Mouse (Mus musculus): ENCODE results near the gene Snx33. TPM values are rescaled to one million over a fixed set of nuclear protein-coding genes. Genes with fewer than 3 reads are reported as not detected.
A peak's percentile ranks its signal among the peaks of the same experiment; 100 is the strongest.
"Not testable (repeated sequence)": the region's sequence is repeated elsewhere in the genome, so short reads cannot be mapped to it uniquely, and the experiment has no call there.

Snx33 gene
- polyA plus RNA-seq, 1 experiment from 2014 or later: 1.8 TPM

DNA sequence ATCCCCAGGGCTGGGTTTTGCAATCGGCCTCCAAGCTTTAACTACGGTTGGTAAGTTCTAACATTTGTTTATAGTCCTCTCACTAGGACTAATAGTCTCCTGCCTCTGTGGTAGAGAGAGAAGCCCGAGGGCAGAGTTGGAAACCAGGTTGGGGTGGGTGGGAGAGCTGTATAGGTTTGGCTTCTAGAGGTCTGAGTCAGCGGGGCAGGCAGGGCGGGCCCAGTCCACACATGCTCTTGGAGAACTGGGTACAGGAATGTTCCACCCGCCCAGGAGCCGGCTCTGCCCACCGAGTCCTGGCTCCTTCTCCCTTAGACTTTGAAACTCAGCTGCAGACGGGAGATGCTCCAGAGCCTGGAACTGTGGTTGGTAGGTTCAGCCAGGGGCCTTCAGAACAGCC is 14.2 kb downstream of the Snx33 start:
- no peaks in the 10 kb centered on the region for H3K9me3 ChIP-seq (ENCODE audit: low read length)
- no peak overlapping the region for H3K9ac ChIP-seq (replicated peaks)
- H3K27me3 ChIP-seq (ENCODE audit: insufficient read depth, low read length): no peaks in the 10 kb centered on the region
- H3K4me1 ChIP-seq (ENCODE audit: insufficient read depth): peaks cover 6% of the 10 kb centered on the region
- ATAC-seq (no peak), DNase-seq (no peak)
- H3K36me3 ChIP-seq (replicated peaks; ENCODE audit: insufficient read depth, low read length): peaks cover 9% of the 10 kb centered on the region
- TF ChIP-seq EP300 (IDR thresholded peaks at IDR 0.05; ENCODE audit: low read depth) (no peak), CTCF (IDR thresholded peaks at IDR 0.05; ENCODE audit: low read depth) (no peak)
- H3K4me2 ChIP-seq (ENCODE audit: low read depth, low read length): no peak overlapping the region
- no peak overlapping the region for H3K4me3 ChIP-seq (ENCODE audit: low read depth, low read length)
- WGBS (ENCODE audit: insufficient replicate concordance): 82% methylated on average over 9 of the region's 9 CpGs
- H3K27ac ChIP-seq (ENCODE audit: low read depth): no peak overlapping the region

DNA sequence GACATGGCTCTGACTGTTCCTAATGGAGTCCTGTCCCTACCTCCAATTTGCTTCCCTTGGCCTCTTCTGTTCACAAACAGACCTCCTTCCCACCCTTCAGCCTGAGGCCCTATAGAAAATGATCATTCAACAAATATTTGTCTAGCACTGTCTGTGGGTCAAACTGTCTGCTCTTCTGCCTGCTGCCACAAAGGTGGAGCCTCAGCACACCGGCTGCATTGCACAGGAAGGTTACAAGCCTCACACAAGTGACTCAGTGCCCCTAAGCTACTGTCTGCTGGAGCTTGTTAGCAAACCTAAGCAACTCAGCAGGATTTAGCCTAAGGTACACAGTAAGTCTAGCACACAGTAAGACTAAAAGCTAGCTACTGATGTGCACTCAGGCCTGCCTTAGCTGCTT is 17.2 kb downstream of the Snx33 start:
- peaks cover 5% of the 10 kb centered on the region for H3K36me3 ChIP-seq (replicated peaks; ENCODE audit: insufficient read depth, low read length)
- no peak overlapping the region for H3K4me2 ChIP-seq (ENCODE audit: low read depth, low read length)
- no peak for TF ChIP-seq CTCF (IDR thresholded peaks at IDR 0.05; ENCODE audit: low read depth)
- TF ChIP-seq EP300 (IDR thresholded peaks at IDR 0.05; ENCODE audit: low read depth): no peak
- 16% methylated on average over 1 of the region's 1 CpGs for WGBS (ENCODE audit: insufficient replicate concordance)
- ATAC-seq: peak; percentile 67
- no peak overlapping the region for H3K27ac ChIP-seq (ENCODE audit: low read depth)
- no peak for DNase-seq
- no peak overlapping the region for H3K9ac ChIP-seq (replicated peaks)
- no peaks in the 10 kb centered on the region for H3K9me3 ChIP-seq (ENCODE audit: low read length)
- H3K27me3 ChIP-seq (ENCODE audit: insufficient read depth, low read length): no peaks in the 10 kb centered on the region
- peaks cover 6% of the 10 kb centered on the region for H3K4me1 ChIP-seq (ENCODE audit: insufficient read depth)
- no peak overlapping the region for H3K4me3 ChIP-seq (ENCODE audit: low read depth, low read length)

DNA sequence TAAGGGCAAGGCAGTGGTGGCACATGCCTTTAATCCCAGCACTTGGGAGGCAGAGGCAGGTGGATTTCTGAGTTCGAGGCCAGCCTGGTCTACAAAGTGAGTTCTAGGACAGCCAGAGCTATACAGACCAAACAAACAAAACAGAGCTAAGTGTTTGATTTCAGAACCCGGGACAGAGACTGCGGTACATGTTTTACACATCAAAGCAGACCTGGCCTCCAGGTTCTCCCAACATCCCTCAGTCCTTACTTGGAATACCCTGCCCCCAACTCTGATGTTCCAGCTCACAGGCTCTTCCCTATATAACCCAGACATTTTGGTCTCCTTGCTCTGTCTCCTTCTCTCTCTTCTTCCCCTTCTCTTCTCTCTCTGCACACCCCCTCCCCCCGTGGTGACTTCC is 18.2 kb downstream of the Snx33 start:
- H3K27ac ChIP-seq (ENCODE audit: low read depth); H3K4me3 ChIP-seq (ENCODE audit: low read depth, low read length); H3K9ac ChIP-seq (replicated peaks); H3K4me2 ChIP-seq (ENCODE audit: low read depth, low read length); H3K36me3 ChIP-seq (replicated peaks; ENCODE audit: insufficient read depth, low read length); H3K4me1 ChIP-seq (ENCODE audit: insufficient read depth); H3K9me3 ChIP-seq (ENCODE audit: low read length); DNase-seq; ATAC-seq; H3K27me3 ChIP-seq (ENCODE audit: insufficient read depth, low read length): not testable (repeated sequence)
- 39% methylated on average over 4 of the region's 4 CpGs for WGBS (ENCODE audit: insufficient replicate concordance)

DNA sequence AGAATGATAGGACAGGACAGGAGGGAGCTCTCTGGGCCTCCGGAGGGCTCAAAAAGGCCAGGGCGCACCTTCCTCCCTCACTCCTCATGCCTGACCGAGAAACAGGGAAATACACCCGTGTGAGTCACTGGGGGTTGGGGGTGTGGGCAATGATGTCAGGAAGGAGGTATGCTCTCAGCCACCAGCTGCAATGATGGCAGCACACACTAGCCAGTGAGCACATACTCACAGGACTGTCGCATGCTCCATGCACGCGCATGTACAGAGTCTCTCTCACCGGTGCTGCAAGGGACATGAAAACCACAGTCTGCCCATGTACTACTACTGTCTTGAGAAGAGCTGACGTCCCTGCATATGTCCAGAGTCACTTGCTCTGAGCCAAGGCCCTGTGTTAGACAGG is 20.6 kb downstream of the Snx33 start:
- no peaks in the 10 kb centered on the region for H3K27me3 ChIP-seq (ENCODE audit: insufficient read depth, low read length)
- H3K9ac ChIP-seq (replicated peaks): no peak overlapping the region
- peaks cover 6% of the 10 kb centered on the region; the same call in 1 of the 2 replicates for H3K4me1 ChIP-seq (ENCODE audit: insufficient read depth)
- no peaks in the 10 kb centered on the region for H3K36me3 ChIP-seq (replicated peaks; ENCODE audit: insufficient read depth, low read length)
- DNase-seq (no peak), ATAC-seq (no peak)
- H3K27ac ChIP-seq (ENCODE audit: low read depth): no peak overlapping the region
- TF ChIP-seq CTCF (IDR thresholded peaks at IDR 0.05; ENCODE audit: low read depth): no peak
- no peak for TF ChIP-seq EP300 (IDR thresholded peaks at IDR 0.05; ENCODE audit: low read depth)
- no peak overlapping the region for H3K4me2 ChIP-seq (ENCODE audit: low read depth, low read length)
- H3K4me3 ChIP-seq (ENCODE audit: low read depth, low read length): no peak overlapping the region
- 71% methylated on average over 9 of the region's 9 CpGs for WGBS (ENCODE audit: insufficient replicate concordance)
- H3K9me3 ChIP-seq (ENCODE audit: low read length): no peaks in the 10 kb centered on the region

DNA sequence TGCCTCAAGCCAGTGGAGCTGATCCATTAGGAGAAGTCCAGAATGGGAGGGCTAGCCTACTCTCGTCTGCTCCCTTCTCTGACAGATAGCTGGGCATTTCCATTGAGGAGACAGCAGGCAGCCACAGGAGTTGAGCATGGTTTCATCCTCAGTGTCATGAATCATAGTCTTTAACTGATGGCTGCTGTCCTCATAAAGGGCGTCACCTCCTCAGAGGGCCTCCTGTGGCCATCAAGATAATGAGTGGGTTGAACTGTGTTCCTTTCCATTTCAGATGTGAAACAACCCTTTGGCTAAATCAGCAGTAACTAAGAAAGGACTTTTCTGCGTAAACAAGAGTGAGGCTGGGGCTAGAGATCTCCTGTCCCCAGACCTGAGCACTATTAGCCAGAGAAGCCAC is 24.5 kb downstream of the Snx33 start:
- Histone ChIP-seq H3K36me3 (replicated peaks; ENCODE audit: insufficient read depth, low read length) (no peaks in the 10 kb centered on the region), H3K4me2 (ENCODE audit: low read depth, low read length) (no peak overlapping the region), H3K9ac (replicated peaks) (no peak overlapping the region), H3K9me3 (ENCODE audit: low read length) (no peaks in the 10 kb centered on the region), H3K27me3 (ENCODE audit: insufficient read depth, low read length) (no peaks in the 10 kb centered on the region), H3K4me3 (ENCODE audit: low read depth, low read length) (no peak overlapping the region), H3K4me1 (ENCODE audit: insufficient read depth) (peaks cover 9% of the 10 kb centered on the region), H3K27ac (ENCODE audit: low read depth) (no peak overlapping the region)
- ATAC-seq (no peak), DNase-seq (no peak)
- TF ChIP-seq CTCF (IDR thresholded peaks at IDR 0.05; ENCODE audit: low read depth) (no peak), EP300 (IDR thresholded peaks at IDR 0.05; ENCODE audit: low read depth) (no peak)
- 60% methylated on average over 3 of the region's 3 CpGs for WGBS (ENCODE audit: insufficient replicate concordance)

DNA sequence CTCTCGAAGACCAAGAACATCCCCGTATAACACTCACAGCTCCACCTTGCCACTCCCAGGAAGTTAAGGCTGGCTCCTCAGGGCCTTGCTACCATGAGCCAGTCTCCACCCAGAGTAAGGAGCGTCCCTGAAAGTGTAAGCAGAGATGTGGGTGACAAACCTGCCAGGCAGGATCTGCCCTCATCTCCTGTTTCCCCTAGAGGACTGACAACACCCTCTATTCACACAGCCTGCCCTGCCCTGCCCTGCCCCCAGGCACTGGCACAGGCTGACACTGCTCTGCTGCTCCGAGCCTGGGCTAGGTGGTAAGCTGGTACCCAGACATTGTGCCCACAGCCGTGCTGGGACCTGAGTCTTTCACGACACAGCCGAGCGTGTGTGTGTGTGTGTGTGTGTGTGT is 27.0 kb downstream of the Snx33 start:
- no peak for TF ChIP-seq CTCF (IDR thresholded peaks at IDR 0.05; ENCODE audit: low read depth)
- TF ChIP-seq EP300 (IDR thresholded peaks at IDR 0.05; ENCODE audit: low read depth): no peak
- Histone ChIP-seq H3K4me1 (ENCODE audit: insufficient read depth) (peaks cover 9% of the 10 kb centered on the region), H3K9ac (replicated peaks) (no peak overlapping the region), H3K27me3 (ENCODE audit: insufficient read depth, low read length) (no peaks in the 10 kb centered on the region), H3K4me3 (ENCODE audit: low read depth, low read length) (no peak overlapping the region), H3K36me3 (replicated peaks; ENCODE audit: insufficient read depth, low read length) (no peaks in the 10 kb centered on the region), H3K9me3 (ENCODE audit: low read length) (no peaks in the 10 kb centered on the region), H3K27ac (ENCODE audit: low read depth) (no peak overlapping the region), H3K4me2 (ENCODE audit: low read depth, low read length) (no peak overlapping the region)
- ATAC-seq (no peak), DNase-seq (no peak)
- 61% methylated on average over 8 of the region's 8 CpGs for WGBS (ENCODE audit: insufficient replicate concordance)

DNA sequence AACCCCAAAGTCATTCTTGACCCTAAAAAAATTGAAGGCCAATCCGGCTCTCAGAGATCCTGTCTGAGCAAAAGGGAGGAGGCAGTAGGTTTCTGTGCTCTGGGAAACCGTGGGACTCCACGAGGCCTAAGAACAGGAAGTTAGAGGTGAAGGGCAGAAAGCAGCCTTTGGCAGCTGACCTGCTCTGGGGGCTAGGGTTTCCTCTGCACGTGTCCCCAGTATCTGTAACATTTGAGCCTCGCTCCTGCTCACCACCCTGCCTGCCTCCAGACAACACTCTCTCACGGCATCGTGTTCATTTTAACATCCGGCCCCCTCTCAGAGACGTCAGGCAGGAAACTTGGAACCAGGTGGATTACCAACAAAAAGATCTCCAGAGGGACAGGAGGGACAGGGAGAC is 27.6 kb downstream of the Snx33 start:
- ATAC-seq (no peak), DNase-seq (no peak)
- WGBS (ENCODE audit: insufficient replicate concordance): 26% methylated on average over 9 of the region's 9 CpGs
- Histone ChIP-seq H3K27me3 (ENCODE audit: insufficient read depth, low read length) (no peaks in the 10 kb centered on the region), H3K9me3 (ENCODE audit: low read length) (no peaks in the 10 kb centered on the region), H3K4me2 (ENCODE audit: low read depth, low read length) (no peak overlapping the region), H3K9ac (replicated peaks) (no peak overlapping the region), H3K4me3 (ENCODE audit: low read depth, low read length) (no peak overlapping the region), H3K36me3 (replicated peaks; ENCODE audit: insufficient read depth, low read length) (no peaks in the 10 kb centered on the region), H3K27ac (ENCODE audit: low read depth) (no peak overlapping the region), H3K4me1 (ENCODE audit: insufficient read depth) (peaks cover 9% of the 10 kb centered on the region)
- peak; percentile 42; the same call in 1 of the 2 replicates for TF ChIP-seq EP300 (IDR thresholded peaks at IDR 0.05; ENCODE audit: low read depth)
- no peak for TF ChIP-seq CTCF (IDR thresholded peaks at IDR 0.05; ENCODE audit: low read depth)
